Mouse (Mus musculus) MEL (cell line): ENCODE results near the gene Arpp21. TPM values are rescaled to one million over a fixed set of nuclear protein-coding genes. Genes with fewer than 3 reads are reported as not detected.

Experiments used
- DNase-seq: peaks from one replicate; pipeline ENCODE4 v3.0.0; 2011; ENCODE audit warnings: low read depth, low spot score
- H3K27ac ChIP-seq: 2 replicates; pipeline ENCODE4 v1.5.1; 2012; ENCODE audit warnings: low read depth, mild to moderate bottlenecking, control low read depth, low read length, moderate library complexity; ENCODE audit not compliant: control insufficient read depth
- H3K27me3 ChIP-seq, 2 experiments: fragments of 150-350 bp in 1 of 2; sonication (generic) in 1 of 2; 2 replicates each; pipeline ENCODE4 v1.6.1; 2012; ENCODE audit warnings: low read length in 2 of 2, mild to moderate bottlenecking in 2 of 2, improper control_type of control experiment in 1 of 2, moderate library complexity in 1 of 2; ENCODE audit not compliant: insufficient read depth in 2 of 2, control insufficient read depth in 1 of 2
- H3K36me3 ChIP-seq, 2 experiments: 2 replicates each; pipeline ENCODE4 v1.6.1; 2012 to 2014; ENCODE audit warnings: low read length in 2 of 2, improper control_type of control experiment in 1 of 2, inconsistent platforms in 1 of 2, mild to moderate bottlenecking in 1 of 2; ENCODE audit not compliant: insufficient read depth in 2 of 2, control insufficient read depth in 1 of 2
- H3K4me1 ChIP-seq, 2 experiments: fragments of 150-350 bp in 1 of 2; sonication (generic) in 1 of 2; 2 replicates each; pipeline ENCODE4 v1.6.1; 2012; ENCODE audit warnings: low read length in 2 of 2, improper control_type of control experiment in 1 of 2, mild to moderate bottlenecking in 1 of 2; ENCODE audit not compliant: insufficient read depth in 2 of 2, control insufficient read depth in 1 of 2
- H3K4me3 ChIP-seq, 2 experiments: fragments of 150-350 bp in 1 of 2; sonication (generic) in 1 of 2; 2 replicates each; pipeline ENCODE4 v1.5.1; 2012; ENCODE audit warnings: low read depth in 2 of 2, low read length in 2 of 2, mild to moderate bottlenecking in 2 of 2, moderate library complexity in 2 of 2, control low read depth in 1 of 2, improper control_type of control experiment in 1 of 2; ENCODE audit not compliant: control insufficient read depth in 1 of 2, insufficient read depth in 1 of 2
- H3K79me2 ChIP-seq: 2 replicates; pipeline ENCODE4 v1.6.1; 2012; ENCODE audit warnings: mild to moderate bottlenecking, low read length, moderate library complexity; ENCODE audit not compliant: control insufficient read depth, poor library complexity, insufficient read depth
- H3K9ac ChIP-seq: 2 replicates; pipeline ENCODE4 v1.6.1; 2012; ENCODE audit warnings: low read depth, mild to moderate bottlenecking, control low read depth, low read length, moderate library complexity; ENCODE audit not compliant: control insufficient read depth, poor library complexity, severe bottlenecking
- H3K9me3 ChIP-seq: fragments of 150-350 bp; sonication (generic); replicated peaks from 2 replicates; pipeline ENCODE4 v1.6.1; 2012; ENCODE audit warnings: mild to moderate bottlenecking, low read length, improper control_type of control experiment, moderate library complexity; ENCODE audit not compliant: insufficient read depth
- BHLHE40 ChIP-seq: IDR thresholded peaks from 2 replicates; pipeline ENCODE4 v1.6.1; 2012; ENCODE audit warnings: low read depth, mild to moderate bottlenecking, inconsistent platforms, low read length, improper control_type of control experiment, borderline replicate concordance
- CTCF ChIP-seq, 3 experiments: IDR thresholded peaks in 2 of 3; conservative IDR thresholded peaks in 1 of 3; 2 replicates each; pipeline ENCODE4 v1.5.1; 2011 to 2012; ENCODE audit warnings: low read length in 3 of 3, low read depth in 2 of 3, mild to moderate bottlenecking in 2 of 3, improper control_type of control experiment in 1 of 3, inconsistent platforms in 1 of 3, mixed read lengths in 1 of 3, moderate library complexity in 1 of 3; ENCODE audit not compliant: control insufficient read depth in 1 of 3, insufficient read depth in 1 of 3, poor library complexity in 1 of 3, severe bottlenecking in 1 of 3
- E2F4 ChIP-seq: IDR thresholded peaks from 2 replicates; pipeline ENCODE4 v1.6.1; 2011; ENCODE audit warnings: low read depth, low read length, improper control_type of control experiment, borderline replicate concordance
- ELF1 ChIP-seq: IDR thresholded peaks from 2 replicates; pipeline ENCODE4 v1.6.1; 2014; ENCODE audit warnings: low read depth, mild to moderate bottlenecking, inconsistent platforms, low read length, improper control_type of control experiment, moderate library complexity
- EP300 ChIP-seq, 2 experiments: IDR thresholded peaks; 2 replicates each; pipeline ENCODE4 v1.6.1; 2011; ENCODE audit warnings: improper control_type of control experiment in 2 of 2, low read length in 2 of 2, low read depth in 1 of 2, mild to moderate bottlenecking in 1 of 2
- ETS1 ChIP-seq: IDR thresholded peaks from 2 replicates; pipeline ENCODE4 v1.6.1; 2012; ENCODE audit warnings: low read depth, mild to moderate bottlenecking, inconsistent platforms, low read length, improper control_type of control experiment, moderate library complexity
- GATA1 ChIP-seq: IDR thresholded peaks from 2 replicates; pipeline ENCODE4 v1.6.1; 2011; ENCODE audit warnings: low read depth, low read length, improper control_type of control experiment
- HCFC1 ChIP-seq: IDR thresholded peaks from 2 replicates; pipeline ENCODE4 v1.6.1; 2012; ENCODE audit warnings: low read depth, mild to moderate bottlenecking, inconsistent platforms, low read length, improper control_type of control experiment, moderate library complexity
- MAFK ChIP-seq: IDR thresholded peaks from 2 replicates; pipeline ENCODE4 v1.6.1; 2011; ENCODE audit warnings: low read depth, mild to moderate bottlenecking, low read length, improper control_type of control experiment, borderline replicate concordance
- MXI1 ChIP-seq: IDR thresholded peaks from 2 replicates; pipeline ENCODE4 v1.6.1; 2011; ENCODE audit warnings: mild to moderate bottlenecking, low read depth, low read length, improper control_type of control experiment
- MYB ChIP-seq: IDR thresholded peaks from 2 replicates; pipeline ENCODE4 v1.6.1; 2011; ENCODE audit warnings: mild to moderate bottlenecking, low read depth, low read length, improper control_type of control experiment
- NRF1 ChIP-seq: IDR thresholded peaks from 2 replicates; pipeline ENCODE4 v1.6.1; 2014; ENCODE audit warnings: low read depth, mild to moderate bottlenecking, inconsistent platforms, low read length, improper control_type of control experiment, moderate library complexity; ENCODE audit not compliant: poor library complexity, insufficient read depth, severe bottlenecking
- POLR2A ChIP-seq, 2 experiments: IDR thresholded peaks; 2 replicates each; pipeline ENCODE4 v1.6.1; 2011 to 2012; ENCODE audit warnings: low read length in 2 of 2, mild to moderate bottlenecking in 2 of 2, control low read depth in 1 of 2, improper control_type of control experiment in 1 of 2, low read depth in 1 of 2, moderate library complexity in 1 of 2; ENCODE audit not compliant: control insufficient read depth in 1 of 2, insufficient read depth in 1 of 2, poor library complexity in 1 of 2
- POLR2AphosphoS5 ChIP-seq: IDR thresholded peaks from 2 replicates; pipeline ENCODE4 v1.6.1; 2012; ENCODE audit warnings: low read depth, borderline replicate concordance, mild to moderate bottlenecking, inconsistent platforms, low read length, moderate library complexity, mixed read lengths
- RCOR1 ChIP-seq: IDR thresholded peaks from 2 replicates; pipeline ENCODE4 v1.6.1; 2012; ENCODE audit warnings: low read depth, mild to moderate bottlenecking, inconsistent platforms, low read length, improper control_type of control experiment
- SIN3A ChIP-seq: IDR thresholded peaks from 2 replicates; pipeline ENCODE4 v1.6.1; 2012; ENCODE audit warnings: low read length, improper control_type of control experiment, inconsistent platforms
- TCF12 ChIP-seq: IDR thresholded peaks from 2 replicates; pipeline ENCODE4 v1.6.1; 2014; ENCODE audit warnings: low read depth, mild to moderate bottlenecking, inconsistent platforms, low read length, improper control_type of control experiment, moderate library complexity
- USF1 ChIP-seq: IDR thresholded peaks from 2 replicates; pipeline ENCODE4 v1.6.1; 2014; ENCODE audit warnings: low read depth, mild to moderate bottlenecking, inconsistent platforms, low read length, improper control_type of control experiment, moderate library complexity
- polyA plus RNA-seq, 2 experiments: library from polyadenylated mRNA; stranded (reverse) in 1 of 2; unstranded in 1 of 2; fragments of >175 nt in 1 of 2; fragments of >200 nt in 1 of 2; gene quantifications; 2 replicates each; pipeline versions ENCODE4 v1.2.1 to v1.2.4; 2012; ENCODE audit warnings: low replicate concordance in 2 of 2, low read depth in 1 of 2; ENCODE audit not compliant: insufficient read length in 2 of 2, insufficient read depth in 1 of 2, missing spikeins in 1 of 2
- total RNA-seq: library from RNA; depleted of rRNA; stranded (reverse); fragments of 300-350 nt; gene quantifications from 2 replicates; pipeline ENCODE4 v1.2.3, GENCODE M21; 2012

Arpp21 gene
- total and polyA plus RNA-seq, 3 experiments: 0.10 to 0.12 TPM; not detected in 1

- peak in 1 of 2 experiments; percentile 33; a peak in 1 of 4 replicates for TF ChIP-seq POLR2A (IDR thresholded peaks at IDR 0.05; ENCODE audit: control insufficient read depth in 1 of 2, insufficient read depth in 1 of 2, low read depth in 1 of 2, low read length in 2 of 2, poor library complexity in 1 of 2)
- TF ChIP-seq MXI1: peak; percentile 56; the same call in 1 of the 2 replicates
- TF ChIP-seq HCFC1: 0 out of 2 replicates have a peak, but pooled peaks have one; percentile 38
- TF ChIP-seq SIN3A: peak; percentile 69
- TF ChIP-seq MYB: peak; percentile 84
- no peak for TF ChIP-seq ELF1
Measured at GRCm38 (mm10) chr9:112174407-112175357, 61.1 kb downstream of the Arpp21 start (continued).

- Histone ChIP-seq H3K36me3 (peaks cover 0 to 33% of the 10 kb centered on the region in 2 experiments; a peak in 2 of 4 replicates), H3K4me3 (peak overlapping the region in 1 of 2 experiments; percentile 81; a peak in 2 of 4 replicates), H3K79me2 (no peaks in the 10 kb centered on the region), H3K4me1 (peaks cover 25 to 28% of the 10 kb centered on the region in 2 experiments), H3K9me3 (no peaks in the 10 kb centered on the region), H3K27me3 (no peaks in the 10 kb centered on the region), H3K27ac (no peak overlapping the region; the same call in 1 of the 2 replicates), H3K9ac (no peak overlapping the region; the same call in 1 of the 2 replicates)
- 0 out of 2 replicates have a peak, but pooled peaks have one; percentile 27 for TF ChIP-seq TCF12
- TF ChIP-seq ETS1: 0 out of 2 replicates have a peak, but pooled peaks have one; percentile 27
- TF ChIP-seq RCOR1: peak; percentile 63; the same call in 1 of the 2 replicates
- no peak for TF ChIP-seq NRF1
- TF ChIP-seq EP300 (IDR thresholded peaks at IDR 0.05; ENCODE audit: low read depth in 1 of 2, low read length in 2 of 2): peak in 1 of 2 experiments; percentile 40; a peak in 3 of 4 replicates
- no peak for TF ChIP-seq E2F4
- no peak for TF ChIP-seq POLR2A (IDR thresholded peaks at IDR 0.05; ENCODE audit: control insufficient read depth in 1 of 2, insufficient read depth in 1 of 2, low read depth in 1 of 2, low read length in 2 of 2, poor library complexity in 1 of 2)
- TF ChIP-seq BHLHE40: no peak
- TF ChIP-seq POLR2AphosphoS5: no peak
- no peak for TF ChIP-seq MYB
- peak; percentile 60 for TF ChIP-seq GATA1
- DNase-seq: peak; percentile 35
Measured at GRCm38 (mm10) chr9:112173778-112174177, 62.0 kb downstream of the Arpp21 start.

GRCm38 (mm10) chr9:112164677-112165076 lies 71.1 kb downstream of the Arpp21 start:
- DNase-seq: no peak
- H3K4me1 ChIP-seq: no peaks in the 10 kb centered on the region
- no peaks in the 10 kb centered on the region for H3K36me3 ChIP-seq
- H3K79me2 ChIP-seq: no peaks in the 10 kb centered on the region
- H3K27ac ChIP-seq: no peak overlapping the region
- H3K9me3 ChIP-seq: no peaks in the 10 kb centered on the region
- no peak for TF ChIP-seq CTCF (IDR thresholded peaks at IDR 0.05 in 2 of 3, conservative IDR thresholded peaks at IDR 0.05 in 1 of 3; ENCODE audit: control insufficient read depth in 1 of 3, insufficient read depth in 1 of 3, low read depth in 2 of 3, low read length in 3 of 3, poor library complexity in 1 of 3, severe bottlenecking in 1 of 3)
- no peak for TF ChIP-seq MAFK
- peak; percentile 28; the same call in 1 of the 2 replicates for TF ChIP-seq USF1
- no peak overlapping the region for H3K9ac ChIP-seq
- no peaks in the 10 kb centered on the region for H3K27me3 ChIP-seq
- no peak overlapping the region for H3K4me3 ChIP-seq
